Mouse (Mus musculus) c-Kit-negative CD71-positive TER-119-positive erythroid progenitor cells, embryonic 14.5 days (primary cell): Measurements from ENCODE around the gene Guca2a.
"Not testable (repeated sequence)": the region's sequence is repeated elsewhere in the genome, so short reads cannot be mapped to it uniquely, and the experiment has no call there.

Source experiments
- DNase-seq: peaks from one replicate; pipeline ENCODE4 v3.0.0-alpha.2; 2013; ENCODE audit warnings: low read depth, low spot score

Gene Guca2a

GRCm38 (mm10) chr4:119637176-119637845 lies at the start of gene Guca2a:
Gene Guca2a, plus strand, starts transcription at chr4:119637704.
- no peak for DNase-seq

- no peak for DNase-seq
Observed at GRCm38 (mm10) chr4:119588037-119588436, 49.5 kb upstream of the Guca2a start.

DNA sequence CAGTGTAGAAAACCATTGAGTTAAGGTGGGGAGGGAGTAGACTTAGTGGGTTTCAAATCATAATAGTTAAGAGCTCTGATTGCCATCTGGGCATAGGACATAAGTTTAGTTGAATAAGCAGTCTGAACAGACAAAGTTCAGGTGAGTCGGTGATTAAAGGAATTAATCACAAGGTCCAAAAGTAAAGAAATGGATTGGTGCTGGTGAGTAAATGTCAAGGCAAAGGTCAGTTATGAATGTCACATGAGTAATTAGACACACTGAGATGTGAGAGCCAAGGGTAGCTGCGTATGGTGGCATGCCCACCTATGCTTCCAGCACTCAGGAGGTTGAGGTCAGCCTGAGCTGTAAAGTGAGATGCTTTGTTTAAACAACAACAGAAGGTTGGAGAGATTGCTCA lies 48.1 kb upstream of the Guca2a start:
- no peak for DNase-seq

DNA sequence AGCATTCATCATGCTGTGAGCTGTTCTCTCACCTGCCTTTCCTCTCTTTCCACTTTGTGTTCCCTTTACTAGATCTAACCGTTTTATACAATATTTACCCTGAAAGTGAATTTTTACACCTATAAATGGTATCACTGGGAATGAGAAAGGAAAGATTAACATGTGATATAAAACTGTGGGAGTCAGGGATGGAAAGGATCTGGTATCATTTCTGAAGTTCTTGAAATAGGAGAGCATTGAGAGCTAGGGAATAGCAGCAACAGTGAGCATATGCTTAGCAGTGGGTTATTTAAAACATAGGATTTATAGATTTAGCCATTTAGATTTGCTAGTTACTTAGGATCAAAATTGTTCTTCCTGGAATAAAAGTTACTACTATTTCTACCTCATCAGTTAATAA lies 47.5 kb upstream of the Guca2a start:
- no peak for DNase-seq

DNA sequence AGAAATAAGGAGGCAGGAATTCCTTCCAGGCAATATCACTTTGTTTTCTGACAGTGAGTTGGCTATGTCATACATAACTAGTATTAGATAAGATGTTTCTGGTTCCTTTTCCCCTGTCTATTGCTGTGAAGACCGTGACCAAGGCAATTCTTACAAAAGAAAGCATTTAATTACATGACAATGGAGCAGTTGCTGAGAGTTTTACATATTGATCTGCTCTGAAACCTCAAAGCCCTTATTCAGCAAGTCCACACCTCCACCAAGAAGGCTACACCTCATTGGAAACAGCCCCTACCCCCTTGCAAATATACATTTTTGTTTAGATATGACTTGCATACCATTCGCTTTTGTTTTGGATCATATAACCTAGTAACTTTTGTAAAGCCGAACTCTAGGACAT lies 45.0 kb upstream of the Guca2a start:
- DNase-seq = no peak

- no peak for DNase-seq
Observed at GRCm38 (mm10) chr4:119594331-119594730, 43.2 kb upstream of the Guca2a start.

- DNase-seq = no peak
Observed at GRCm38 (mm10) chr4:119599605-119600004, 37.9 kb upstream of the Guca2a start.

DNA sequence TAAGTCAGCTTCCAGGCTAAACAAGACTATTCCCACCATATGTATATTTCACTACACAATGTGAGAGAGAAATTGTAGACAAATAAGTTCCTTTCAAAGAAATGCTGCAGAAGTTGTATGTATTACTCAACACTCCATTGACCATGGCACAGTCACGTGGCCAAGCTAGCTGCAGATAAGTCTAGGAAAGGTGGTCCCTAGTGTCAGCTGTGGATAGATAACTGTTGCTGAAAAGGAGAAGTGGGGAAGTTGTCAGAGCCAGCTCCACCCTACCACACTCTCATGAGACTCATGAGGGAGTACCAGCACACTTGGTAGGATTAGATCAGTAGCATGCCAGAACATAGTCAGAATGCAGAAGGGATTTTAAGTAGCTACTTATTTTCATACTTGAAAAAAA lies 28.0 kb upstream of the Guca2a start:
- DNase-seq = no peak

DNA sequence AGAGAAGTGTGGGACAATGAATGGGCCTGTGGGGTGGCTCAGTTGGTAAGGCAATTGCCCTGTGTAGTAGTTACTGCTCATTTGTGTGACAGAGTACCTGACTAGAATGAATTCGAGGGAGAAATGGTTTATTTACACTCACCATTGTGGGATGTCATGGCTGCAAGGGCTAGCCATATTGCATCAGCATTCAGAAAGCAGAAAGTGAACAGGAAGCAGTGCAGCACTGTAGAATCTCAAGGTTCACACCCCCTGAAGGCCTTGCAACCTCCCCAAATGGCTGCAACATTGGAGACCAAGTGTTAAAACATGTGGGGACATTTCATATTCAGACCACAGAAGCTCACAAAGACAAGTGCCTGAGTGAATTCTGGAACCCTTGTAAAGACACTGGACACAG lies 23.4 kb upstream of the Guca2a start:
- DNase-seq = no peak

GRCm38 (mm10) chr4:119614724-119615123 lies 22.8 kb upstream of the Guca2a start:
- DNase-seq = no peak

DNA sequence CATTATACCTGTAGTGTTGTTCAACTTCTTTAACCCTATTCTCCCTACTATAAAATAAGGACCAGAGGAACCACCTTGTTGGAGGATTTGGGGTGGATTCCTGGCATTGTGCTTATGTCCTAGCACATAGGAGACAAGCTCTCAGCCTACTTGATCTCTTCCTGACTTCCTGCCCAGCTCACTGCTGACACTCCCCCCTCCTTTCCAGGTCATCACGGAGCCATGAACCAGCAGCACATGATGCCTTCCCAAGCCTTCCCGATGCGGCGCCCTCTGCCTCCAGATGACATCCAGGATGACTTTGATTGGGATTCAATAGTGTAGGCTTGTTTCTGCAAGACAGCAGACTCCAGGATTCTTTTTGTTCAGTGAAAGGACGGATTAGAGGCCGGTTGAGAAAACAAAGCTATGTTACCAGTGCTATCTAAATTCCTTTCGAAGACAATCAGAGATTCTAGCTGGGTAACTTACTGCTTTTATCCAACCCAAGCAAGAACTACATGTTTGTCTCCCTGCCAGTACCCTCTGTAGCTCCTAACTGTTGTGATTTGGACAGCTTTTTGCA lies 11.3 kb upstream of the Guca2a start:
- DNase-seq = no peak

DNA sequence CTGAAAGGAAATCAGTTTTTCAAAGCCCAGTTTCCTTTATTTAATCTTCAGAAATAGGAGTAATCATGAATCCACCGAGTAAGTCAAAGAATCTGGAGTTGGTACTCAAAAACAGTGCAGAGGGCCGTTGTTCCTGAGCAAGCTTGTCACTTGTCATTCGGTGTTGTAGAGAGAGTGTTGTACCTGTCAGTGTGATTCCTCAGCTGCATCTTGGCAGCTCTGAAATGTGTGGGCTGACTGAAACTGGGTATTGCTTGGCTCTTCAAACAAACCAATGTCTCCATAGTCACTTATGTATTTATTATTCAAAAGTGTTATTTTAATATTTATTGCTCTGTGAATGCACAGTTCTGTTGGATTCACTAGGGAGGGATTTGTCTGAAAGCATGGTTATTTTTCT lies 10.6 kb upstream of the Guca2a start:
- DNase-seq = no peak

DNA sequence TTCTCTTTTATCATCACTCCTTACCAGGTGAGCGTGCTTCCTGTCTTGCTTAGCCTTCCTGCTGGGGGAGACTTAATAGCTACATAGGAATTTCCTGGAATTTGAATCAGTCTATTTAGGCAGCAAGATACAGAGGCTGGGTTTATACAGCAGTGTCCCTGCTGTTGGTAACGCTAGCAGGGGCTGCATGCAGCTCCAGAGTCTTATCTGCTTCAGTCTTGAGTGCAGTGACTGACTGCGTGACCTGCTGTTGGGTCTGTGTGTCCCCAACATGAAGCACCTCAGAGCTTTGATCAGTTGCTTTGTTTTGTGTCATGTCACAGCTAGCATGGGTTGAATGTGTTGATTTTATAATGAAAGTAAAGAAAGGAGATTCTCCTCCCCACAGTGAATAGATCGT lies 10.2 kb upstream of the Guca2a start:
- no peak for DNase-seq

- not testable (repeated sequence) for DNase-seq
Observed at GRCm38 (mm10) chr4:119628363-119628762, 9.1 kb upstream of the Guca2a start.

DNA sequence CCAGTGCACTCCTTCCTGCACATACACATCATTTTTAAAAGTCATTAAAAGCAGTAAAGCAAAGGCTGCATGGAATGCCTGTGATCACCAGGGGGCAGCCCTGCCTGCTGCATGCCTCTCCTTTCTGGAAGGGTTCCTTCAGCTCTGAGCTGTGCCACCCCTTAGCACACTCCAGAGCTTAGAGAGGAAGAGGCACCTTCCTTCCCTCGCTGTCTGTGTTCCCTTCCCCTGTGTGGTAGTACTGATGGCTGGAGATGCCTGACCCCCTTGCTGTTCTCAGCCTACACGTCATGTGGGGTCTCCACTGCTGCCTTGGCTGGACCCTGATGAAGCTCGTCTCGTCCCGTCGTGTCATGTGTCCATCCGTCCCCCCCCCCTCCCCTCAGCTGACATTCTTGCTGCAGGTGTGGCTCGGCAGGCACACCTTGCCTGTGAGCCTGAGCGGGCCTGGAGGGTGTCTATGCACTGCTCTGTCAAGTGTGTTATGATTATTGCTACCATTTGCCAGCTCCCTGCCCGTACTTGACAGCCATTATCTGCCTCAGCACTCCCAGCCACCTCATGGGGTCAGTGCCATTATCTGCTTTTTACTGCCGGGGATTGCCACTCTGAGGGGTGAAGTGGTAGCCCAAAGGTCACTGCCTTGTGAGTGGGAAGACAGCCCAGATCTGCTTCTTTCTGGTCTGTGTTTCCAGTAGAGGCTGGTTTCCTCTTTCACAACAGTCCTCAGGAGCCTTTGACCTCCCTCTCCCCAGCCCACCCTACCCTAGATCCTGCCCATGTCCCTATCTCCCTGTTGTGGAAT lies 6.2 kb upstream of the Guca2a start:
- DNase-seq = no peak

- DNase-seq = no peak
Observed at GRCm38 (mm10) chr4:119632721-119633120, 4.8 kb upstream of the Guca2a start.

- no peak for DNase-seq
Observed at GRCm38 (mm10) chr4:119633342-119633741, 4.2 kb upstream of the Guca2a start.

DNA sequence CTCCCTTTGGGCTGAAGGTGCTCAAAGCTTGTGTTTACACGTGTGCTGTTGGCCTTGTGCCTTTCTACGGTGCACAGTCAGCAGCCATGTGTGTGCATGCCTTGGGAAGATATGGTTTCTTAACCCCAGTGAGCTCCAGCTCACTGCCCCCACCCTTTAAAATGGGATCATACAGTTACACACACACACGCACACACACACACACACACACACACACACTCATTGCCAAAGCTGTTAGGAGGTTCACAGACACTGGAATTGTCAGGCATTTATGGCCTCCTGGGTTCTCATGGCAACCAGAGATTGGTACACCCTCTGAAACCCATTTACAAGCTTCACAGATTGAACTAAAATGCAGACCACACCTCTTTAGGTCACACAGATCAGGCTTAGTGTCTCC lies 3.6 kb upstream of the Guca2a start:
- no peak for DNase-seq

DNA sequence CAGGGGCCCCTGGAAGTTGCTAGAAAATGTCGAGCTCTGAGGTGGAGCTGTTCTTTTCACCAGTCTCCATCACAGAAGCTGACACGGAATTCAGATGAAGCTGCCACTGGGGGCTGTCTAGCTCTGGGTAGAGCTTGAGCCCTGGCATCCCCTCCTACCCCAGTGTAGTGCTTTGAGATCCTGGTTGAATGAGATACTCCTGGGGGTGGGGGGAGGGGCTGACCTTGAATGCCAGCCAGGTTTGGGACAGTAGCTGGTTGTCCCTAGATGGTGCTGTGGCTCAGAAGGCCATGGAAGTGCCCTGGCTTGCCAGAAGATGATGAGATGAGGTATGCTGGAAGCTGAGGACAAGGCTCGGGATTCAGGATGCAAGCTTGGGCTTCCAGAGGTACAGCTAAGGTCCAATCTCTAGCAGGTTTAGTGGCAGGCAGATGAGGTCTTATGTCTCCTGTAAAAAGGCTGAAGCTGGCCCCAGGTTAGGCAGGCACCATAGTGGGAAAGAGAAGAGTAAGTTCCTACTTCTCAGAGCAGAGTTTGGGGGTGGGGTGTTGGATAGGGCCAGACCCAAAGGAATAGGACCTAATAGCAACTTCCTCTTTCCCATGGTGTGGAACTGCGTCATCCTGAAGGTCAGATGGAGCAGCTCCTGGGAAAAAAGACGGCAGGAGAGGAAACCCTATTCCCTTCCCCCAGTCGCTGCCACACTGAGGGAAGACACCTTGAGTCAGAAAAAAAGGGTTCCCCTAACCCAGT lies 2.4 kb upstream of the Guca2a start:
- no peak for DNase-seq

DNA sequence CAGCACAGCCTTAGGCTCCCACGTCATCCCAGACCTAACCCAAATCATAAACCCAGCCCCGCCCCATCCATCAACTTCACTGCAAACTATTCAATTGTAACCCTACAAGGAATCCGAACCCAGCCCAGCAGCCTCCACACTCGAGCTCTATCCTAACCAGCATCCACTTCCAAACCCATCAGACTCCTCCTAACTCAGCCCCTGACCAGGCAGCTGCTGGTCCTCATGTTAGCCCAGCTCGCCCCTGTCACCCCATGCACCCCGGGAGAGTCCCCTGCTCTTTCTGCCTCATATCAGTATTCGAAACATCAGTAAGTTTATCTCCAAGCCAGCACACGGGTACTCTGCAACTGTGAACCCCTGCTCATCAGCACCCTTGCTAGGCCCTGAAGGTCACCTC lies 1.8 kb upstream of the Guca2a start:
- DNase-seq = no peak

- DNase-seq = no peak
Observed at GRCm38 (mm10) chr4:119636731-119637130, 773 bp upstream of the Guca2a start.

GRCm38 (mm10) chr4:119637946-119638345 lies 442 bp downstream of the Guca2a start:
- no peak for DNase-seq
